Mouse (Mus musculus) G1E (cell line): ENCODE measurements at regions not wholly inside any gene's neighbourhood (a gene's known extent, or its start where the extent isn't known, plus 50 kb on each side); places are given as distances from the start of the nearest gene placed in this dataset.

Experiments used
- CTCF ChIP-seq: IDR thresholded peaks from 2 replicates; pipeline ENCODE4 v1.5.1; 2012; ENCODE audit warnings: low read depth, low read length, inconsistent platforms, mixed read lengths
- GATA2 ChIP-seq: IDR thresholded peaks from 2 replicates; pipeline ENCODE4 v1.6.1; 2012; ENCODE audit warnings: low read depth, low read length, inconsistent platforms, borderline replicate concordance
- POLR2AphosphoS5 ChIP-seq: IDR thresholded peaks from 2 replicates; pipeline ENCODE4 v1.6.1; 2012; ENCODE audit warnings: low read depth, low read length, inconsistent platforms; ENCODE audit not compliant: insufficient replicate concordance
- TAL1 ChIP-seq: conservative IDR thresholded peaks from 2 replicates; pipeline ENCODE4 v1.6.1; 2012; ENCODE audit warnings: low read depth, low read length, inconsistent platforms, mixed read lengths

DNA sequence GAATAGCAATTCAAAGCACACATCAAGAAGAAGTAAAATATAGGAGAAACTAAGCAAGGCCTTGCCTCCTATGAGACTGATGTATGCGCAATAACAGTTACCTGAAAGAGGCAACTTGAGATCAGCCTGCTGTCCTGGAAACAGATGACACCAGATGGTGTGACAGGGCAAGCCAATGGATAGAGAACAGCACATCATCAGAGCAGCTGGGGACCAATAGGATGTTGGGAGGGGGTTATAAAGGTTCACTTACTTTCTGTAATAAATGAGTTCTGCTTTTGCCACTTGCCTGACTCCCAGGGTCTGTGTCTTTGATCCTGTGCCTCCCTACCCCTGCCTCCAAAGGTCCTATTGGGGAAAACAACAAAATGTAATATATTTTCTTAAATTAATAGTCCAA is 65.9 kb upstream of the Gm49339 start:
- no peak for TF ChIP-seq CTCF
- TF ChIP-seq TAL1, result no peak
- no peak for TF ChIP-seq POLR2AphosphoS5
- TF ChIP-seq GATA2, result no peak
